Mouse (Mus musculus) B cell, adult 2 months (primary cell): Measurements from ENCODE around the gene Syt1.

Experiments used
- DNase-seq, 2 experiments: peaks; one replicate each; pipeline ENCODE4 v3.0.0; 2022

Syt1 gene

DNA sequence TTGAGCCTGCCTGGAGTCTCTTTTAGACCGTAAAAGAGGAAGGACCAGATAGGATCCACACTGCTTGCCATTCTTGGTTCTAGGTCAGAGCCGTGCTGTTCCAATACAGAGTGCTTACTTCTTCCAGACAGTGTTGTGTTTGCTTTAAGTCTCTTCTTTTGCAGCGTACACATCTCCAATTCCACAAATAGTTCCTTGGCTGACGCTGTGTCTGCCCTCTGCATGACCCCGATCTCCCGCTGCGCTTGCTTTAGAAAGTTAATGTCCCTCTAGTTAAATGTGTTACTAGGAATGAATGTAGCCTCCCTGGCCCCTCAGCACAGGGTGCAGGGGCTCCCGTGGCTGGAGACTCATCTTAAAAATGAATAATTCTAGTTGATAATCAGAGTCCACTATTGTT, 442.6 kb downstream of the Syt1 start:
- no peak for DNase-seq

DNA sequence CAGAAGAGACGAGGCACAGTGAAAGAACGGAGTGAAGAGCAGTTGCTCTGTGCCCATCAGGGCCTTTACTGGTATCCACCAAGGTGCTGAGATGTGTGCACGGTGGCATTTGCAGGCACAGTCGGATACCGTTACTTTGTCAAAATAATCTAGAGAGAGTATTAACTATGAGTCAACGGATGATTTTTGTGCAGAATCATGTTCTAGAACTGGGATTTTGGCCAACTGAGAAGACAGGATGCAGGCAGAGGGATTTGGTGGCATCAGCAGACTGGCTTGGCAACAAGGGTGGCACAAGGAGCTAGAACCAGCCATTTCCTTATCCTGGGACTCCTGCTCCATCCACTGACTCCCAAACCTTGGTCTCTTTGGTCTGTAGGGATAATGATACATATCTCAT, 443.3 kb downstream of the Syt1 start:
- DNase-seq, result no peak

DNA sequence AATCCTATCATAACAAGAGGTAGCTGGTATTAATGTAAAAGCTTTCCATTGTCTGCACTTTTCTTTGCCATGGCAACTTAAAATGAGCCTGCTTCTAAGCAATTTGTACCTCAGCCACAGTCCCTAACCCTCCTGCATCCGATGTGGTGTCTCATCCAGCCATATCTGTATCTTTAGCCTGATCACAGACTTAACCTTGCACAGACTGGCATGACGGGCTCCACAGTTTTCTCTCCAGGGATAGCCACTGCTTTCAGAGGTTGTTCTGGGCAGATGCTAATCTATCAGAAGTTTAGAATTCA, 451.2 kb downstream of the Syt1 start:
- no peak for DNase-seq

DNA sequence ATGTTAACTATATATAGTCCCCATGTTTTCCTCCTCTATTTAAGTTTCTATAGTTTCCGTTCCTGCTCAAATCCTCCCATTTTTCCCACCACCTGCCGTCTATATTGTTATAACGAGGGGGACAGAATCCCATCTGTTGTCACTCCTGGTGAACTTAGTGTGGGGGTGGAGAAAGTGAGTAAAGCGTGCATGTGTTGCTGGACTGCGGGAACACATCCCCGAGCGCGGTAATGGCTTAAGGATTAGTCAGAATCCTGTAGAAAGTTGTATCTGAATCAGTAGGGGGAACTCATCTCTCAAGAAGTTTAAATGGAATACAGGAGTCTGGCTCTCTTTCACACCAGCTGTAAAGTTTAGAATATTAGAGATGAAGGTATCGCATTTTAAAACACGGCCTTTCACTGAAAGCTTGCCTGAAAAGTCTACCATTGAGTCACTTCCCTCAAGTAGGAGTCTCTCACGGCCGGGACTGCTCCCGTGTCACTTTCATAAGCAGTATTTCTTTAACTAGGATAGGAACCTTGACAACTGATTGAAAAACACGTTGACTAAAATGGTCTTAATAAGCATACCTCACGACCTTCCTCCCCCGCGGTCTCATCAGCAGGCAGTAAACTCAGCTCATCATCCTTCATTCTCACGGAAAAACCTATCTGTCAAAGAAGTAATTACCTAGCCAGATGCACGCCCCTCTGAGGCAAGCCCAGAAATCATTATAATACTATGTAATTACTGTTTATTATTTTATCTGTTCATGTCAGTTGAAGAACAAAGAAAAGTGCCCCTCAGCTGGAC, 451.8 kb downstream of the Syt1 start:
- DNase-seq, result no peak

DNA sequence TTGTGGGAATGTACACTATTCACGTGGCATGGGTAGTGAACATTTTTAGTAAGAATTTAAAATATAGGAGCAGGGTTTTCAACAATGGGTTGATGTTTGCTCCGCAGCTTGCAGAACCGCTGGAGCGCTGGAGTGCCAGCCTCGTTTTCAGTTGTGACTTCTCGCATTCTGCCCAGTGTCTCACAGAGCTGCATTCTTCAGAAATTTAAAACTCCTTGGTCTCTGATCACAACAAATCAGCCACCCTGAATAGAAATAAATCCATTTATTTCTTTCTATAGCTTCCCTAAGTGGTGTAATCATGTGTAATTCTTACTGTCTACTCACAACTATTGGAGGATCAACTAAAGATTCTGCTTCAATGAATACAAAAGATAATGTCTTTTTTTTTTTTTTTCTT, 458.2 kb downstream of the Syt1 start:
- no peak for DNase-seq

DNA sequence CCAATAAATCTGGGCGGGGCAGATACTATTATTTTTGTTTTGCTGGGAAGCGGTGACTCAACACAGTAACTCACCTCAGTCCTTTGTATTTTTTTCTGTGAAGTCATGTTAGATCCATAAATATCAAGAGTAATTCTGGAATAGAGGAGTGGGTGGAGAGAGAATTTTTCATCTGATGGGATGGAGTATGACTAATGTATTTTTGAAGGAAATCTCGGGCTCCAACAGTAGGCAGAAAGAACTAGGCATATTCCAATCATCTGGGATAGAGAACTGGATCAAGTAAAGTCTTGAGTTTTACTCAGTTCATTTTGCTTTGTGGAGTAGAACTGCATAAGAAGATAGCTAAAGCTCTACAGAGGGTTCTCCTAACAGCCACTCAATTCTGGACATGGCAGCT, 465.1 kb downstream of the Syt1 start:
- no peak for DNase-seq

DNA sequence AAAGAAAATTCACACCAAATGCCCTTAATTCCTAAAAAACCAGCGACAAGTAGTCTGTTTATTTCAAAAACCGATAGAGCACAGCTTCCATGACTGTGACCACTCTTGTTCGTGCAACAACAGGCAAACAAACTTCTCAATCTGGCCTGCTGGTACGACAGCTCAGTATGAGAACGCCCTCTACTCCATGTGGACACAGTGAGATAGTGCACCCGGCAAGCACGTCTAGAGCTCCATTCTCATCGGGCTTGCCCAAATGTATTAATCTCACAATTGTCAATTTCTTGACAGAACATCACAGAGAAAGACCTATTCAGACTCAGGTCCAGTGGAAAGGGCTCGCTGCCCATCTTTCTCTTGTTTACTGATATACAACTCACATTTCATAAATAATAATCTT, 469.2 kb downstream of the Syt1 start:
- DNase-seq, result no peak

DNA sequence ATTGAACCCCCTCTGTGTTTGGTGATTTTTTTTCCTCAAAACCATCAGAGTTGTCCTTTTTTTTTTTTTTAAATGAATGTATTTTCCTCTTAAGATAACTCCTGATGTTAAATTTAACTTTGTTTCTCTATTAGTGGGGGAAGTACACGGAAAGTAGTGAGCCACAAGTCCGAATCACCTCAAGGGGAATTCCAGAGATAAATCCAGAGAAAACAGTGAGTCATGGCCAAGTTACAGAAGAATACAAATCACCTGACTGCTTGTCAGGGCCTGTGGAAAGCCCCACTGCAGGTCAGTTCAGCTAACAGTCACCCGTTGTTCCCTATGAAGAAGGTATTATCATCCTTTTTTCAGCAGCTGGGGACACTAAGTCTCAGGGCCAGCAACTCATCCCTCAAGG, 472.2 kb downstream of the Syt1 start:
- DNase-seq, result no peak

DNA sequence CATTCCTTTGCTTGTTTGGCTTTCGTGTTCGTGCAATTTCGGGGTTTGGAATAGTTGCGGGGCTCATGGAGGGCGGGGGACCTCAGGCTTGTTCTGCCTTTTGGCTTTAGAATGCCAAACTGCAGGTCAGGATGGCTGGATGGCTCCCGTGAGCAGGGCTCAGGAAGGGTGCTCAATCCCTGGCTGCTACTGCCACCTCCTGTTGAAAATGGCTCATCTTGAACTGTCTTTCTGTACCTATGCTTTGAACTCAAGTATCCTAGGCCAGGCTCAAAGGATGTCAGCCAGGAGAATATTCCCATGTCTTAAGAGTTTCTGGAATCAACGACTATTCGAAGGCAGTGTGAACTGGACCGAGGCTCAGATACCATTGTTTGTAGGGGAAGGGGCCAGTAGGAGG, 473.1 kb downstream of the Syt1 start:
- no peak for DNase-seq

DNA sequence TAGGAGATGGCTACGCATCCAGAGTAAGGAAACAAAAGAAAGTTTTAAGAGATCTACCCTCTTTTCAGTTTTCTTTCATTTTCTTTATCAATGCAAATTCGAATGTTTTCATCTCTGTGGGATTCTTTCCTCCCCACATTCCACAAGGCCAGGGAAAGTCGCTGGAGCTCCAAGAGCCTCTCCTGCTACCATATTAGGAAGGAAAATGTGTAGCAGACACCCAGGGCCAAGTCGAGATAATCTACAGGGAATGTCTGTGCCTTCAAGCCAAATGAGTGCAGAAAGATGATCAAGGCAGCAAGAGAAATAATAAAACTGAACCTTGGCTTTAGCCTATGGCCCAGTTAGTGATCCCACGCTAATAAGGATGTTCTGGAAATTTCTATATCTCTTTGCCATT, 474.9 kb downstream of the Syt1 start:
- DNase-seq, result no peak

DNA sequence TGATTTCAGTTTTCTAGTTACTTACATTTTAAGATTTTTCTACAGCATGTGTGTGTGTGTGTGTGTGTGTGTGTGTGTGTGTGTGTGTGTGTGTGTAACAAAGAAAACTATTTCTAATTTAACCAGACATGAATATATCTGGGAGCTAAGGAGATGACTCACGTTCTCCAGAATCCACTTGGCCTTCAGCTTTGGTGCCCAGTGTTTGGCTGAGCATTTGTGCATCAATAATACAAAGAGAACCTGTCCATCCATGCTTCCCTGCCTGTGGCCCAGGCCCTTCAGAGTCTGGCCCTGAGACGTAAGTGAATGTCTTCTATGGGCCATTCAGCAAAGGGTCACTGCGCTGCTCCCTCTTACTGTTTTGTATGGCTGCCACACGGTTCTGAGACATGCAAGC, 476.7 kb downstream of the Syt1 start:
- no peak for DNase-seq

DNA sequence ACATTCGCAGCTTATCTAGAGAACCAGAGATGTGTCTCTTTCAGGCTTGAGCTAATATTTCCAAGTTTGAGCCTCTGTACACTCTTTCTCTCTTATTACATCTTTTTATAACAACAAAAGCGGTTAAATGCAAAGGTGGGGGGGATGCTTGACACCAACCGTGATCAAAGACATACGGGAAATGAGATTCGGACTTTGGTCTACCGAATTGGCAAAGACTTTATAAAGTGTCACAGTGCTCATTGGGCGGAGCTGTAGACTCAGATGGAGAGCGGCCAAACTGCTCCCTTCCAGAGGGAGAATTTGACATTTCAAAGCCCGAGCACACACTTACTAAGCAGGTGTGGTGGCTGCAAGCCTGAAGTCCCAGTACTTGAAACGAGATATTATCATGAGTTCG, 477.9 kb downstream of the Syt1 start:
- DNase-seq, result no peak

DNA sequence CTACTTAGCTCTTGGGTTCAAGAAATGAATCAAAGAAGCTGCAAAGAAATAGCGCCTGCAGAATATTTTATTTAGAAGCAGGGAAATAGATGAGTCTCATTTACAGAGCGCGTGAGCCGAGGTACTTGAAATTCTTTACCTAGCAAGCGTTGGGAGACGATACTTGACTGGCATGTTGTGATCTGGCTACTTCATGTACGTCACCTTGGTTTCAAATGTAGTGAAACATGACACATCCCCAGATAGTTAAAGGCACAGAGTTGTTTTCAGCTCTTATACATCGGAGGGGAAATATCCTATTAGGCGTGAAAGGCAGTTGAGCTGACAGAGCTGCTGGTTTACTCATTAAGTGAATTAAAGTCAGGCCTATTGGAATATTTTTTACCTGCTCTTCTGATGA, 478.5 kb downstream of the Syt1 start:
- no peak for DNase-seq

DNA sequence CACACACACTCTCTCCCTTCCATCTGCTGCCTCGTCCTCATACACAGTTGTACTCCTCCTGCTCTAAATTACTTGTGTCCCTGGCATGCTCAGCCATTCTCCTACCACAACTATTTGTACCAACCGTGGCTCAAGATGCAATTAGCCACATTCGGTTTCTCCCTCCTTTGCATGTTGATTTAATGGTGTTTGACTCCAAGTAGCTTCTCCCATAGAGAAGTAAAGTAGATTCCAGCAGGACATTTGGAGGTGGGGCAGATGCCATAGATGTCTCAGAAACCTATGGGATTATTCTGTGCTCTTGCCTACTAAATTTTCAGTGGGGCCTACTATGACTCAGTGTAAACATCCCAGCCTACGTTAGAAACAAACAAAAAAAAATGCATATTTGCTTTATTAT, 479.1 kb downstream of the Syt1 start:
- DNase-seq, result no peak

DNA sequence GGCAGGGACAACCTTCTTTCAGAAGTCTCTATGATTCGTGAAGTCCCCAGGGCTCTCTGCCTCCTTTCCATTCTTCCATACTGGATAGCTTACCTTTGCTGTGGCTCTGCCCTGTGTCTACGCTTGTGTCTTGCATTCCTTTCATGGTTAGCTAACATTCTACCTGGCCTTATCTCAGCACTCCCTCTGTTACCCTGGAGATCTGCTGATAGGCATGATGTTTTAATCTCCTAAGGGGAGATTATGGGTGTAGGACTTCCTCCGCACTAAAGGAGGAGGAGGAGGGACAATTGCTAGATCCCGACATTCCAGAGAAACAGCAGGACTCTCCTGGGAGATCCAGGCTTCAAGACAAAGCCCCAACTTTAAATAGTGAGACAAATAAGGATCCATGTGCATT, 479.7 kb downstream of the Syt1 start:
- no peak for DNase-seq

DNA sequence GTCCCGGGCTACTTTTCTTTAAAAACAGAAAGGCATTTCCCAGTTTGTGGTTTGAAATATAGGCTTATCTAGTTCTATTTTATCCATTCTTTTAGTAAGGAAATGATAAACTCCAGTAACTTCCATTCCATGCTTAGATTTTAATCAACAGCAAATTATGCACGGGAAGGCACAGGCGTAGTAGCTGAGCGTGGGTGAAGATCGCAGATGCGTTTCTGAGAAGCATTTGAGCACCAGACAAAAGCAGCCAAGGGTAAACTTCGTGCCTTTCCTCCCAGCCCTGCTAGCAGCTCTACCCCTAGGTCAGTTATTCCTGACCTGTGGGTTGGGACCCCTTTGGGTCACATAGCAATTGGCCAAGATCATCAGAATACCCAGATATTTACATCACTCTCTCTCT, 482.4 kb downstream of the Syt1 start:
- no peak for DNase-seq

DNA sequence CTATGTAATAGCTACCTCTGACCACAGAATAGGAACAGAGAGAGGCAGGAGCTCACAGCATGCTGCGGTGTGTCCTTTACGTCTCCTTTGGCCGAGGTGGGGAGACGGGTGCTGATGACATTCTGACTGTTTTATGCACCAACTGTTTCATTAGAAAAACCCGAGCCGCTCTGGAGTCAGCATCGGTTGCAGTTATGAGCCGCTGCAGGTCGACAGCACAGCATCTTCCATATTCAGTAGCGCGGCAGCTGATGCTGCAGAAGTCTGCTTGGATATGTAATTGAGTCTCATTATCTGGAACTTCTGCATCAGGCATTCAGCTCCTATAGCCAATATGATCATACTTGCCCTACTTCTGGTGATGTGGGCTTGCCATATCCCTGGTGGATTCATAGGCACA, 485.3 kb downstream of the Syt1 start:
- DNase-seq, result no peak

DNA sequence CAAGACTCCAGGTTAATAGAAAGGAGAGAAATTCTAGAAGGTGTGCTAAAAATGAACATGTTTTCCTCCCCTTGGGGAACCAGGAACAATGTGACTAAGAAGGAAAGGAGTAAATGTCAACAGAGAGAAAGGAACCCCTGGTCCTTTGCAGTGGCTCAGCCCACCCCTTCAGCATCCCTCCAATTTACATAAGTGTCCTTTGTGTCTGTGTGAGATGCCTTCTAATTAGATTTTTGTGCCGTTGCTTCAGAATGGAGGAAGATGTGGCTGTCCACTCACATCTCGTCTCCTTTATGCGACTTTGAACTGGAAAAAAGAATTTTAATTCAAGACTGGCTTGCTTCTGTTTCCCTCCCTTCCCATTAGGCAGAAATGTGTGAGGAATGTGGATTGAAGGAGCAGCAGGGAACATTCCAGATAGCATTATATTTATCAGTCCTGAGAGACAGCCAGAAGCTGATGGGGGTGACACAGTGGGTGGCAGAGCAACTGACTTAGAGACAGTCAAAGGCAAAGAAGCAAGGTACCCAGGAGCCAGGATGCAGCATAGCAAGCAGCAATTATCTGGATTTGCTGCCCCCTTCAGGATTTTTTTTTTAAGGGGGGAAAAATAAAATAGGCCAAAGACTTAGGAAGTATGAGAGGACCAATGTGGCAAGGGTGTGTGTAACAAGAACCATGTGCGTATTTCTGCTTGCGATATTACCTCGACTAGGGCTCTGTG, 486.3 kb downstream of the Syt1 start:
- no peak for DNase-seq

DNA sequence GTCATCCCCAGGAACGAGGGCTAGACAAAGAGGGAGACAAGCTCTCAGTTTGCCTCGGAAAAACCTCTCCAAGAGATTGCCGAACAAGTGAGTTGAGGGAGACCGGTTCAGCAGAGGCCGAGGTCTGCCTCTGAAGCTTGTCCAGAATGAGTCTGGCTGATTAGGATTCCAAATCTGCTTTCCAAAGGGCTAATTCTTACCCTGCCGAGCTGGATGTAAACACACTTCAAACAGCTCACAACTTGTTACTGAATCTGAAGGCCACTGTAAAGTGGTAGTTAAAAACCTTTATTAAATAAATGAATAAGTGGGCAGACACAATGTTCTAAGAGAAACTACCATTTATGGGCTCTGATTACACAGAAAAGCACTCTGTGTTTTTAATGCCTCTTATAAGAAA, 491.6 kb downstream of the Syt1 start:
- no peak for DNase-seq

DNA sequence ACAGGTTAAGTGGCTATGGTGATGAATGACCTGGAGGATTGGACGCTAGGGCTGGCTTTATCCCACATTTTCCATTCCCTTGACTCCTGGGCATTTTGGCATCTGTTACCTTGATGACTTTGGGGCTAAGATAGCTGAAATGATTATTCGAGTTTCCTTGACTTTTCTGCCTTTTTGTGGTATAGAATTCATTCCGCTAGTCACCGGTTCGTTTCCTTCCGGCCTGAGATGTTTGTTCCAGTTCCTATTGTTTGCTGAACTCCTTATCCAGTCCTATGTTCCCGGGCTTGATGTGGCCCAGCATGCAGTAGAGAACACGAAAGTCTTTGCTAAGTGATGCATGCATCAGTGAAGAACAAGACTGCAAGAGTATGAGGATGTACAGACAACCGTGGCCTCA, 493.7 kb downstream of the Syt1 start:
- DNase-seq, result no peak

DNA sequence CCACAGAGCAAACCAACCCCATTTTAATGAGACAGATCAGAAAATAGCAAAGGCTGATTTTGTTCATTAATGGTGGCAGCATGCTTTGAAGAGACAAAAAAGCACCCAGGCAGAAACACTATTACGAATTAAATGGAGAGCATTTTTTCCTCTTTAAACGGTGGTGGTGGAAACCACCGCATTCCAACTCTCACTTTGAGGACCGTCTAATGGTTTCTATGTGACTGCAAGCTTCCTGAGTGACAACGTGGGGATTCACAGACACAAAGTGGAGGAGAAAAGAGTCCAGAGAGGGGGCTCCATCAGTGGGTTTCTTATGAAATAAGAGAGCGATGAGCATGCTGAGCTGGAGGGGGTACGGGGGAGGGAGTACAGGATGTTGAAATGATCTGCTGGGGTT, 496.1 kb downstream of the Syt1 start:
- DNase-seq, result no peak

DNA sequence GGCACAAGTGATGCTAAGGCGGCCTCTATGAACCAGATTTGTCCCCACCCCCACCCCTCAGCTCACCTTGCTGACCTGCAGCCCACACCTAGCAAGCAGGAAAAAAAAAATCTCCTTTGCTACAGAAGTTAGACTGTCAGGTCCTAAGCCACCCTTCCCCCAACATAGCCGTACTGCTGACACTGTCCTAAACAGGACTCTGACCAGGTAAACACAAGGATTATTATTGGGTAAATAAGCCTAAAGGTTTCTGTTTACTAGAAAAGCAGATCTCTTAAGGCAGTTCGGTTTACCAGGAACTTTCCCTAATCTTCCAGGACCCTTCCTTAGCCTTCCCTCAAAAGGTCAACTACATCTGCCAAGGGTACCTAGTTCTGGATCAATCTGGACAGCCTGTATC, 501.2 kb downstream of the Syt1 start:
- no peak for DNase-seq

DNA sequence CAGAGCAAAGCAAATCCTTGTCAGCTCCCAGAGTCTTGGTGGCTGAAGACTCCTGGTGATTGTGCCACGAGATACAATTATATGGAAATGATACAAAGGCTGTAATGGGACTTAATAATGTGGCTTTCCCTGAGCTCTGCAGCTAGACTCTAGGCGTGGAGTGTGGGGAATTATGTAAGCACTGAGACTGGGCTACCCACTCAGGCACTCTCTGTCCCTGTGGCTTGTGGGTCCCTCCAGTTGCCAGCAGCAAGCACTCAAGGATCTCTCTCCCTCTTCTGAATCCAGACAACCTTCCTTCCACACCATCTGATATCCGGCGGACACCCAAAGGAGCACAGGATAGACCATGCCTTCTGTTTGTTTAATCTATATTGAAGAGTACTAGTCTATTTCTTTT, 503.9 kb downstream of the Syt1 start:
- DNase-seq, result no peak

DNA sequence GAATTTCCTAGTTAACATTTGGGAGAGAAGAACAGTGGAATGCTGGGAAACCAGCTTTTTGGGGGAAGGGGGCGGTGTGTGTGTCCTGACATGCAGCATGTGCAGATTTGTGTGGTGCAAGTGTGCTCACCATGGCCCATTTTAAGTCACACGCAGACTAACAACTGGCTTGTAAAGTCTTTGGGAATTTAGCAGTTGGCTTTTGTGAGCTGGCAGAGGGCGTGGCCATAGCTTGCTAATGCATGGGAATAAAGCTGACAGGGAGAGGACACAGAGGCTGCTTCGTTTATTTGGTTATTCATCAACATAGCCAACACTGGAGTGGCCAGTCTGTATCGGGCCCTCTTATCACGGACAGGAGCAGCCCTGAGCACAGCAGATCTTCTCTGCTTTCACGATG, 505.9 kb downstream of the Syt1 start:
- no peak for DNase-seq
